Mouse (Mus musculus): Measurements from ENCODE around the gene Lix1.
"Not testable (repeated sequence)": the region's sequence is repeated elsewhere in the genome, so short reads cannot be mapped to it uniquely, and the experiment has no call there.

Lix1 gene

DNA sequence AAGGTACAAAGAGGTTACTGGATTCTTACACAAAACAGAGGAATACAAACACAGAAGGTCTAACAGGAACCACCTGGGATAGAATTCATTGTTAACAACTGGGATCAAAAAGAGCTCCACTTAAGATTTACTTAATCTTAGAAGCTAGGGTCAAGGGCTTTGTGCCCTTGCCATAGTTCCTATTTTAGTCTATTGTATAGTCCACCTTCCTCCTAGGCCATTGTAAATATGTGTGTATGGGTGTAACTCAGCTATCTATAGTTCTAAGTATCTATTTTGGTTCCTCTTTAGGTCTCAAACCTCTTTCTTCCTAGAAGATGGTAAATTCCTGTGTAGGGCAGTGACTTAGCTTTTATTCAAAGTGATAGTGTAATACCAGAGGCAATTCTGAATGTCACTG lies 93.8 kb downstream of the Lix1 start:
- DNase-seq (ENCODE audit: low spot score in 2 of 2): not testable (repeated sequence)

- DNase-seq (ENCODE audit: low spot score in 2 of 2): no peak
These were observed 94.3 kb downstream of the Lix1 start for GRCm38 (mm10) chr17:17496730-17497129.

GRCm38 (mm10) chr17:17498848-17499247 lies 96.4 kb downstream of the Lix1 start:
- no peak for DNase-seq (ENCODE audit: low spot score in 2 of 2)

- peak in 1 of 2 experiments; percentile 20 for DNase-seq (ENCODE audit: low spot score in 2 of 2)
These were observed 96.8 kb downstream of the Lix1 start for GRCm38 (mm10) chr17:17499278-17499677.

DNA sequence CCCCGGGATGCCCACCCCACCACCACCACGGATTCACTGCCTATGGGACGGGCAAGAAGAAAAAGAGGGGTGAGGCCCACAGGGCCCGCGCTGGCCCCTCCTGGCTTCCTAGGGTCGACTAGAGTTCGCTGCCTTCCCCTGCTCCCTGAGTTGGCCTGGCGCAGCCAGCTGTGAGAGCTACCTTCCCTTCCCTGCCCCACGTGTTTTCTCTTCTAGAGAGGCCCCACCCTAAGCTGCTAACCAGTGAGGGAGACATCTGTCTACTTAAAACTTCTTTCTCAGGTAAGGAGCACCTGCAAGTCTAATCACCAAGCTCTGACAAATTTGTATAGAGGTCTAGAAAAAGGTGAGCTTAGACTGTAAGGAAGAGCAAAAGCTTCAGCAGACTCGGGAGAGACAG lies 104.2 kb downstream of the Lix1 start:
- DNase-seq (ENCODE audit: low spot score in 2 of 2): no peak

Measured in right cerebral cortex, postnatal 36 days (tissue).